Mouse (Mus musculus) induced T-regulatory cell, adult 2 months (primary cell): Measurements from ENCODE around the gene Gpm6a.

Experiments used
- DNase-seq: peaks from one replicate; pipeline ENCODE4 v3.0.0-alpha.2; 2012; ENCODE audit warnings: low read depth

Gene Gpm6a

DNA sequence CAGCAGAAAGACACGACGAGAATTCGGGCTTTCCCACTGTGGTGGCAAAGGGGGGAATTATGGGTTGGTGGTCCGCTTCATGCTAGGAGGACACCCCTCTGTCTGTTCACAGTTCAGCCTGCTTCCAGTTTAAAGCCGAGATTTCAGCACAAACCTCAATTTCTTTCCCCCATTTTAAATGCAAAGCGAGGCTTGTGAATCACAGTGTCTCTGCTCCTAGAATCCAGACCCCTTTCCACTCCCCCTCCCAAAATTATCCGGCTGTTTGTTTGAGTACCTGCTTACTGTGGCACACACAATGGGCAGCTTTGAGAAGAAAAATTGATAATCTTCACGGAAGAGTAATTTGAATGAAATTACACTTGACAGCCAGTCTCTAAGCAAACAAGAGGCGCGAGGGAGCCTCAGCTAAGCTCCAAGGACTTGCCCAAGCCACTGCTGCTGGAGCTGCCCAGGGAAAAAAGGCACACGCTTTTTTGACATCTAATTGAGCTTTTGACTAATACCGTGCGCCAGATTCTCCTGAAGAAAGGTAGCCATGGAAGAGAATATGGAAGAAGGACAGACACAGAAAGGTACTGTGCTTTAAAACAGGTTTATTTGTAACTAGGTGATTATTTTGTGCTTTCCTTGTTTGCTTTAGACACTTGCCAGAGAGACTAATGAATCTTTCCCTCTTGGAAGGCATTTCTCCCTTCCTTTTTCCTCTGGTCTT is at the start of gene Gpm6a:
Gene Gpm6a, plus strand, starts transcription at position 103 of the 715 bp plus-strand sequence.
- DNase-seq = no peak

DNA sequence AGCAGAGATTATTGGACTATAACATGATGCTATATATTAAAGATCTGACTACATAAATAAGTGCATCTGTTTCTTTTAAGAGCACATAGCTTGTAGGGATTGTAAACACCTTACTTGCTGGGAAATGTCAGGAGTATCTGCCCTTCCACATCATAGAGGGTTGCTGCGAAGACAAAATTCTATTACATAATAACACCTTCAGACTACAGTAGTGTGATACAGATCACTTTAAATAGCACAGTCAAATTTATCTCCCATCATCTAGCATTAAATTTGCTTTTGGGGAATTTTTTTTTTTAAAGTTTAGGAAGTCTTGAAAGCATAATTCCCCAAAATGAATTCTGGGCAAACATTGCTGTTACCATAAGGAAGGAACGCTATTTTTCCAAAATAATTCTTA is 41.8 kb upstream of the Gpm6a start:
- DNase-seq = no peak

DNA sequence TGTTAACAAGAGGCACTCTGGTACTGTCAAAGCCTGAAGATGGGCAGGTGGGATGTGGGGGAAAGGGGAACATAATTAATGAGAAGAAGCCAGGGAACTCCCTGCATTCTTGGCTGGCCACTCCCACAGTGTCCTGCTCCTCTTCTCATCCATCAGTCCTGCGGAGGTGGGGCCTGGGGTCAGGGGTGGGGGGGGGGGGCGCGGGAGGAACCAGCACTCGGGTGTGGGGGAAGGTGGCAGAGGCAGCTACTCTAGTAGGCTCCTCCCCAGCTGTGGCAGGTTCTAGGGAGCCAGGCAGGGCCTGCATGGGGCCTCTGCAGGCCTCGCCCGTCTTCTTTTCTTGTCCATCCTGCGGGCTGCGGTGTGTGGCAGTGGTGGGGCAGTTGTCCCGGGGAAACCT is 36.9 kb upstream of the Gpm6a start:
- no peak for DNase-seq

DNA sequence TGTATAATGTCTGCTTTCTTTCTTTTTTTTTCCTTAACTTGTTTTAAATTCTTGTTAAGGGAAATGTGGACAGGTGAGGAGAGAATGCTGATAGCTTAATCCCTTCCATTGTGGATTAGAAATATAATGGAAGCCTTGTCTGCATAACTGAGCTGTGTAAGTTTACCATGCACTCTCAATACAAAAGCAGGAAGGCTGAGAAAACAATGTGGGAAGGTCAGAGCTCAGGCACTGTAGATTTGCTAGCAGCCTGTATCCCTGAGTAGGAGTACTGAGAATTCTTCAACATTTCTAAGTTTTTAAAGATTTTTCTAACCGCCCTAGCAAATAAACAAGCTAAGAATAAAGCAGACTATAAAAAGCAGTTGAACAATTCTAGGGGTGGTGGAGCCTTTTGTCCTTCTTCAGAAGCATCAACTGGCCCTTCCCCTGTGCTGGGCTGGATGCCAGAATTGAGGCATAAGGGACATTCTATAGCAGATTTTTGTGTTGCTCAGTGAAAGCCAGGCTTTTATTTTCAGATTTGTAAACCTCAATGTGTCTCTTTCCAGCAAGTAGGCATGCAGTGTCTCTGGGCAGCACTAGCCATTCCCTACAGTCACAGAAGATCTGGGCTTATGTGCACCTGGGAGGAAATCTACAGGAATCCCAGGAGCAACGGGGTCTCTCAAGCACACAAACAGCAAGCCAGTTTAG is 32.3 kb upstream of the Gpm6a start:
- no peak for DNase-seq

DNA sequence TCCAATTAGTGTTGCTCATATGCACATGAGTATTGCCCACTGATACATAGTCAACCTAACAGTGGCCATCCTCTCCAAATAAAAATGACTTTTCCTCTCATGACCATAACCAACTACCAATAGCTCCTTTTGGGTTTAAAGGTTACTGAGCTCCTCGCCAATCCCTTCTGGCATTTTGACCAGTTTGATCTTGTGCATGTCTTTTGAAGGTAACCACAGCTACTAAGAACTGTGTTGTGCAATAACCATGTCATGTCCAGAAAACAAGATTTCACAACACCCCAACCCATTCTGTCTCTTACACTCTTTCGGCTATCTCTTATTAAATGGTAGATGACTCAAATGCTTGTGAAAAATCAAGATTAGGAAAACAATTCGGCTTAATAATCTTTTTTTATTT is 29.7 kb upstream of the Gpm6a start:
- no peak for DNase-seq

DNA sequence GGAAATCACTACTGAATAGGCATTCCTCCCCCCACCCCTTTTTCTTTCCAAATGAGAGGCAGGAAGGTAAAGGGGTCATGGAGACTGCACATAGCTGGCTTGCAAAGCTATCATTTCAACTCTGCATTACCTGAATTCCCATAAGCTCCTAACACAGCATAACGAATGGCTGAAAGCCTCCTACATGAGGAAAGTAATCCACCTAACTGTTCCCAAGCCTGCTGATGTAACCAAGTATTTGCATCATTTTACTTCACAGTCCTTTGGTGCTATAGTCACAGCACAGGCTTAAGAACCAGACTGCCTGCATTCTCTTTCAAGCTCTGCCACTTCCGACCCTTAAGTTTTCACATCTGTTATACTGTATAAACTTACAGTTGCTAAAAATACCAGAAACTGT is 22.3 kb upstream of the Gpm6a start:
- DNase-seq = no peak

DNA sequence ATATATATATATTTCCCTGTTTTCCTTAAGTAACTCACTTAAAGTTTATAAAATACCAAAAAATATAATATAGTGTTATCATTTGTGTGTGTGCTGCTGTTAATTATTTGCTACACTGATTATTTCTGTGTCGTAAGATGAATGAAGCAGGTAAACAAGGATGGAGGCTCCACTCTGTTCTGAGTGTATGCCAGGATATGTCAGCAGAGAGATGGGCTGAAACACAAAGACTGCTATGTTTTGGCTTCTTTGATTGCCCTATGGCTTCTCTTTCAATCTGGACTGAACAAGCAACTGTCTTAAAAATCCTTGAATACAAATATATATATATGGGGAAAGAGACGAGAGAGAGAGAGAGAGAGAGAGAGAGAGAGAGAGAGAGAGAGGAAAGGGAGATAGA is 1.3 kb upstream of the Gpm6a start:
- DNase-seq = no peak

DNA sequence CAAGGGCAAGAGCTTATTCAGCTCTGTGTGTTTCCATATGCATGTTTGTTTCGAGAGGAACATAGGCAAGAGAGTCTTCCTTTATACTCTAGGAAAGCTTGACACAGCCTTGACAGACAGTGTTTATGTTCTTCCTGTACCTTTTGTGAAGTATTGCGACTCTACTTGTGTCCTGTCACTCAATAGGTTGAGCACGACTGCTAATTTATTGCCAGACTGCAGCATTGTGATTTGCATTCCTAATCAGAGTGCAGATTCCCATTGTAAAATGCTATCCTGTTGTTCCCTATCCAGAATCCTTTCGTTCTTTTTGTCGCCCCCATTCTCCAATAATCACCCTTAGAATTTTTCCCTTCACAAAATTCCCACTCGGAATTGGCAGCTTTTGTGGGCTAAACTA is 613 bp upstream of the Gpm6a start:
- no peak for DNase-seq

DNA sequence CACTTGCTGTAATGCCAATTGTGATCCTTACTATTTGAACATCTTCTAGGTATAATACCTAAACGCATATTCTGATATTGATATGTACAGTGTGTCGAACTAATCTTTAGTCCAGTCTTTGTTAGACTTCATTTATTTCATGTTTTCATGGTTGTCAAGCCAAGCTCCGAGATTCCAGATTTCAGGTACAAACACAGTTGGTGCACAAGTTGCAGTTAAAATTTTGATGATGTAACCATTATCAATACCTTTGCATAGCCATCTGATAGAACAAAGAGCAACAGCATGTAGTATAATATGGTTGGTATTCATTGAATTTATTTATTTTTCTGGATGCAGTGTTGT is 785 bp downstream of the Gpm6a start:
- DNase-seq = no peak

DNA sequence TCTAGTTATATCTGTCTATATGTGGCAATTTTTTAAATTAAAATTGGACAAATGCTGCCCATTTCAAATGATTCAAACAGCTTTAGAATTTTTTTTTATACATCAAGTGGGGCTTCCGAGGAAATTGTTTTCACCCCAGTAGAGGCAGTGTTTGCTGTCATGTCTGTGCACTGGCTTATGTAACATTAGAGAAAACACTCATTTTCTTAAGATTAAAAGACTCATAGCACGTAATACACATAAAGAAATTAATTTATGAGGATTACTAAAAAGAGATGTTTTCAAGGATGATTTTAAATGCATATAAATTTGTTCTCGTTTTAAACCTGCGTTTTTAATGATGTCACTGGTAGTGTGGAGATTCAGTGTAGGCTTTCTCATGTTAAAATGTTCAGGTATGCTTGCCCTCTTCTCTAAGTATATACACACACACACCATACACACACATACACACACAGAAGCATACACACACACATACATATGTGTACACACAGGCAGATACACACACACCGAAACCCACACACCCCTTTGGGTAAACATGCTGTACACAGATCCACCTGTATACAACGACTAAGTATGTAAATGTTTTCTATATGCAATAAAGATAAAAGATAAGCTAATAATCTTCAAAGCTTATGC is 1.4 kb downstream of the Gpm6a start:
- DNase-seq = no peak

DNA sequence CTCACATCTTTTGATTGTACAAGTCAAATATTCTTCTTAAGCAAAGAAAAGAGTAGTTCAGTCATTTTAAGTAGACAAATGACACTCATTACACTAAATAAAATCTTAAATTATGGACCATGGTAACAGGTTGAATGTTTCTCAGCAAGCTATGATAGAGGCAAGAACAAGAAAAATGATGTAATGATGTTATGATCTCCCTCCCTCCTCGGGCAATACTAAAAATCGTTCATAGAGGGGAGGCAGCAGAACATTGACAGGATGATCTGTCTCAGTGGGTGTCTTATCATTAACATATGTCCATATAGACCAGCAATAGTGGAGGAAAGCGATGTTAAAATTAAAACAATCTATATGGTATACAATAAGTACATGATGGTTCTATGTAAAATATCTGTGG is 2.1 kb downstream of the Gpm6a start:
- DNase-seq = no peak

DNA sequence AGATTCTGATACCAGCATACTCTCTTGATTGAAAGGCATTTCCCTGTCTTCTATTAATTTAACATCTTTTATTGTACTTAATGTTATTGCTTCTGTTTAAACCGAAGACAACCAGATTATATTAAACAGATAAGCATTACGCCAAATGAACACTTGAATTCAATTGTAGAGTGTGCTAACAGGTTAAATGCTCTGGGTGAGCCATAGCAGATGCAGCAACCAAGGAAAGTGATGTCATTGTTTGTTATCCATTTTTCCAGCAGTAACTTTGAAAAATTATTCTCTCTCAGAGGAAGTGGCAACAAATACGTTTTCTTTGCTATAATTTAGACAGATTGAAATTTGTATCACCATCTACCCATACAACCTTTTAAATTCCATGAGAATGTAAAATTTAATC is 2.9 kb downstream of the Gpm6a start:
- DNase-seq = no peak

DNA sequence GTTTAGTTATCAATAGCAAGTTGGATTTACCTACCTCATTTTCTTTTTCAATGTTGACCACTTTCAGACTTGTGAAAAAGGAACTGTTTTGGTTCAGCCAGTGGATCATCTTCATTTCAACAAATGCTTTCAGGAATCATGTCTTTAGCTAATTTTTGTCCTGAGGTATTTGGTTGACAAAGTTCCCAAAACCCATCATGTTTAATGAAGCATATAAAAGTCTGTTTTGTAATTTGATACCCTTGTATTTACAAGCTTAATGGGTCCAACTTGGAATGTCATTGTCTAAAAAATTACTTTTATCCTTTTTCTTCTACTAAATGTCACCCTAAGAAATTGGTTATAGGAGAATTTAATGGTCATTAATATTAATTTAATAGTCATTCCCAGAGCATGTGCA is 6.9 kb downstream of the Gpm6a start:
- no peak for DNase-seq

DNA sequence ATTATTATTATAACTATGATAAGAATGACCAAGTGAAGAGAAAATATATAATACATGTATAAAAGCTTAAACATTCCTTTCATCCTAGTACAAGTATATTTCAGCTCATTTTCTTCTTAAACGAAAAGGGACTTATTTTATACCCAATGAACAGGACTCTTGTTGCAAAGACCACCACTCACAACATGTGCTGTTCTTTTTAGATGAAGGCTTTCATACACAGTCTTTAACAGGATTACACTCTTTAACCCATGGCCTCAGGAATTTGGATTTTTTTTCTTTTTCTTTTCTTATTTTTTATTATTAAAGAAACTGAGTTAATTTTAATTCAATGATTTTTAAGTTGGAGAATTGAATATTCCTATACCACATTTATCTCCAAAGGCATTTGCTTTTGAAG is 20.4 kb downstream of the Gpm6a start:
- no peak for DNase-seq

DNA sequence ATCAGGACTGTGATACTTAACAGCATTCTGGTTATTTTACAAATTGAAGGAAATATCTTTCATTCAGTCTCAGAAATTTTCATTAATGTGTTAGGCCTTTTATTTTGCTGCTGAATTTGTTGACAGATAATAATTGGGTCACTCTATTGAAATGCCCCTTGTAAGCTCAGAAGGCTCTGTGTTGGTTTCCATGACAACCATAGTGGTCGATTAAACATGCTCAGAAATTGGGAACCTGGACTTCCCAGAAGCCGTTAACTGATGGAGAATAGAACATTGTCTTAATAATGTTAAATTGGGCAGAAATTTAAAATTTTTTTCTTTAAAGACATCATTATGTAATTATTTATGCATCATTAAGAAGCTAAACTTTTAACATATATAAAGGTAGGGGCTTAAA is 20.9 kb downstream of the Gpm6a start:
- no peak for DNase-seq

DNA sequence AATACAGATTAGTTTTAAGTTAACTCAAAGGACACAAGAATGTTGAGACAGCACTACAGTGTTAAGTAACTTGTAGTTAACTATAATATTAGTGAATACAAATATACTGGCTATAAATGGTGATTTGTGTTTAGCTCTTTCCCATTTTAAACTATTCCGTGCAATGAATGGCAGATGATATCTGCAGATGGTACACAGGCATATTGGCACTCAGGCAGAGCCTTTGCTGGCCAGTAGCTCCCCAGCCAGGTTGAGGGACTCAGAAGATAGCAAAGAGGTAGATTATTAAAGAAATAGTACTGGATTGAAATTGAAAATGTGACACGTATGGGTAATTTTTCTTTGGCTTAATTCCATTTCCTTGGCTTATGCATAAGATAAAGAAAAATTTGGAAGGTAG is 21.3 kb downstream of the Gpm6a start:
- no peak for DNase-seq

DNA sequence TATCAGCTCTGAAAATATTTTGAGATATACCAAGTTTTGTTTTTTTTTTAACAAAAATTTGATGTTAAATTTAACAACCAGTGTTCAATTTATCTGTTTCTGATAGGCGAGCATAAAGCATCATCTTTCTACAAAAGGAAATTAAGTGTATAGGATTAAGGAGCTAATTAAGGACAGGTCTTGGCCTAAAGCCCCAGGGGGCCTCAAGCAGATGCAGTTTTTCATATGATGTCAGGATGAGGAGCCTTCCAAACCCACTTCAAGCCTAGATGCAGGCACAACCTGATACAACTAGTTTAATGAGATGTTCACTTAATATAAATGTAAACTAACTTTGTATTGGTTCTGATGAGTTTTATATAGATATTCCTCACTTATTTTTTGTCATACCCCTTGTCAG is 22.0 kb downstream of the Gpm6a start:
- DNase-seq = no peak

DNA sequence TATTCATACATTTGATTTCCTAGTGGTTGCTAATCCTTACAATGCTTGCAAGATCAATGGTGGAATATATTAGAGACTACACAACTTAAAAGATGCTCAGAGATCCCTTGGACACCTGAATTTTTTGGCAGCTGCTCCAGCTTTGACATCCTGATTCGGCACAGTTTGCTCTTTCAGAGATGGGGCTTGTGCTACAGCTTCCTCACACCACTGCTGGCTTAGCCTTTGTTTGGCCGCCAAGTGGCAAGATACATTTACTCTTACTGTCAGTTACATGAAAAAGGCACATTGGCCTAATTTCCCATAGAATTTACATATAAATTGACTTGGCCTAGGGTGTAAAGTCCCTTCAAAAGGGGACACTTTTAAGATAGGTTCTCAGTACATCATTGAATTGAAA is 32.1 kb downstream of the Gpm6a start:
- DNase-seq = no peak

DNA sequence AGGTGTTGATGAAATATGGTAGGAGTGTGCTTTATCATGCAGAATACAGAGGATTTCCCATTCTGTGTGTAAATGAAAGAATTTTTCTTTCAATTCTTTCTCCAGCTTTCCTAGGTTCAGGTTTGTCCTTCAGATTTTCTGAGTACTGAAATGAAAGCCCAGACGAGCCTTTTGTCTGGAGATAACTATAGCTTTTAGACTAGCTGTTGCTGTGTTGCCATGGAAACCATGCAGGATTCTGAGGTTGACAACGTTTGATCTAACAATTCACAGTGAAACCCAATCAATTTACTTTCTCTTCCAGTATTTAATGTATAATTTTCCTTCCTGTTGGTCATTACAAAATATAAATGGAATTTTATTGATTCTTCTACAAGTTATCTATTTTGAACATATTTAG is 34.5 kb downstream of the Gpm6a start:
- DNase-seq = no peak

DNA sequence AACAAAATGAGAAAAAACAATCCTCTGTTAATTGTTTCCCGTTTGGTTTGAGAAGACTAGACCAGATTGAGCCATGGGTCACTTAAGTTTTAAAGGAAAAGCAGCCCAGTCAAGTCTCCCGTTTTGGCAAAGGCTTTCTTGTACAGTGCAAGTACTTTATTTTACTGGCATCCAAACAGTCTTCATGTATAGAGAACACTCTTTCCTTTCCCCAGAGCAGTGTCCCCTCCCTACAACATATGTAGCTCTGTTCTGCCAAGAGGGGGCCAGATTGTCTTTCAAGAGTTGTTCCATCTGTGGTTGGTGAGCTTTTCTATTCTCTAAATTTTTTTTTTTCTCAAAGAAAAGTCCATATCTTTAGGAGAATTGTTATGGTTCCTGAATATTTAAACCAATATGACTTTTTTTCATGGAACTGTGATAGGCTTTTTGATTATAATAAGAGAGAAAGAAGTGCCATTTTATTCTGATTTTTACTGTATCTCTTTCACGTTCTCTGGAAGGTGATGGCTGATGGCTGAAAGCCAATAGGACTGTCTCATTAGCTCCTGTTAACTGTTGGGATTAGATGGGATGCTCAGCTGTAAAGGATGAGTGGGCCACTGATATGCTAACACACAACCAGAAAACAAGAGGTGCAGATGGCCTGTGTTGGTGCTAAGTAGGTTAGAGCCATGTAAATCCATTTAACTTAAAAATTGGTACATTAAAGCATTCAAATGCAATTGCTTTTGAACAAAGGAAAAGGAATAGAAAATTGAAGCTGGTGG is 37.4 kb downstream of the Gpm6a start:
- DNase-seq = no peak

DNA sequence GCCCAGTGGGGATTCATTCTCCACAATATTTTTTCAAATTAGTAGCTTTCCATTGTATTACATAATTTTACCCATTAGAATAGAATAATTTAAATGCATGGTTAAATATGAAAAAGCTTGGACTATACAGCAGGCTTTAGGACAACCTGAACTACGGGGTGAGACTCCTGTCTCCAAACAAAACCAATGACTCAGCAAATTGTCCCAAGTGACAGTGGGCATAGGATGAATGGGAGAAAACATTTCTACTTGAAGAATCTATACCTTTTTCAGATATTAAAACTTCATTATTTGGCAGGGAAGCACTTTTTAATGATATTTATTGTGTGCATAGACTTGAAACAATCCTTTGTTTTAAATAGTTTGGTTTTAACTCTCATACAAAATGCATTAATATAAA is 41.0 kb downstream of the Gpm6a start:
- no peak for DNase-seq

DNA sequence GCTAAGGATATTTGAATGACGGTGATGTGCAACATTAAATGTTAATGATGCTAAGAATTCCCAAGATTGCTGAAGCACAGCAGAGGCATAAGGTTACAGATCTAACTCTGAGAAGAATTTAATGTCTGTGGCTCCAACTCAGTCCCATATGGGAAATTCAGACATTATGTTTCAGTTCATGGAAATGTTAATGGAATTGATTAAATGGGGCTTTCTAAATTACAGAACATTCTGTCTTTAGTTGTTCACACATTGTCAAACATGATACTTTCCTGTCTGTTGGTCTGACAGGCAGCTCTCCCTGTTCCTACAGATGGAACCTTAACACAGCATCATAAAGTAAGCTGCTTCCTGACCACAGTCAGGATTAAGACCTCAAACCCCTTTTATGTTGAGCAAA is 47.8 kb downstream of the Gpm6a start:
- no peak for DNase-seq

DNA sequence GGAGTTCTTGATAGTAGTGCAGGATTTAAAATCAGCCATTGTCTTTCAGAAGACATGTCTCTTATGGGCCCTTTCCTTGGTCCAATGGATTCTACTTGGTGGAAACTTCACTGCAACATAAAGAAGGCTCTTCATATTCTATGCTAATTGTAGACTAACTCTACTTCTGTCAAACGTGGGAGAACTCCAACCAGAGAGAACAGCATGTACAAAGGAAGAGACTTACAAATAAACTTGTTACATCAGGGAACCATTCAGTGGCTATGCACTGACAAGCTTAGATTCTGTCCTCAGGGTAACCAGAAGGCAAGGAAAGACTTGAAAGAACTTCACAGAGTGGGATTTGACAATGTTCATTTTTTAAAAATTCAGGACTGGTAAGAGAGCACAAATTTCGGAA is 48.3 kb downstream of the Gpm6a start:
- no peak for DNase-seq
